Mouse (Mus musculus) intestine, embryonic 15.5 days (tissue): ENCODE results near the gene Macf1. TPM values are rescaled to one million over a fixed set of nuclear protein-coding genes. Genes with fewer than 3 reads are reported as not detected.
"Not testable (repeated sequence)": the region's sequence is repeated elsewhere in the genome, so short reads cannot be mapped to it uniquely, and the experiment has no call there.

Experiments used
- ATAC-seq: fragments of 200-750 bp; cut with Nextera tagmentation; 2 replicates; pipeline ENCODE4 v1.8.0; 2017; ENCODE audit warnings: moderate TSS enrichment, moderate library complexity
- H3K27ac ChIP-seq: fragments of 300-500 bp; sonication (generic); 2 replicates; pipeline ENCODE4 v1.5.1; 2015; ENCODE audit warnings: mild to moderate bottlenecking, inconsistent platforms
- H3K27me3 ChIP-seq: fragments of 300-500 bp; sonication (generic); replicated peaks from 2 replicates; pipeline ENCODE4 v1.6.1; 2015; ENCODE audit warnings: inconsistent platforms
- H3K36me3 ChIP-seq: fragments of 300-500 bp; sonication (generic); 2 replicates; pipeline ENCODE4 v1.6.1; 2015; ENCODE audit warnings: inconsistent platforms
- H3K4me1 ChIP-seq: fragments of 300-500 bp; sonication (generic); replicated peaks from 2 replicates; pipeline ENCODE4 v1.6.1; 2015; ENCODE audit warnings: inconsistent platforms
- H3K4me2 ChIP-seq: fragments of 300-500 bp; sonication (generic); replicated peaks from 2 replicates; pipeline ENCODE4 v1.6.1; 2015; ENCODE audit warnings: mild to moderate bottlenecking, inconsistent platforms
- H3K4me3 ChIP-seq: fragments of 300-500 bp; sonication (generic); replicated peaks from 2 replicates; pipeline ENCODE4 v1.5.1; 2015; ENCODE audit warnings: inconsistent platforms
- H3K9ac ChIP-seq: fragments of 300-500 bp; sonication (generic); 2 replicates; pipeline ENCODE4 v1.6.1; 2015; ENCODE audit warnings: inconsistent platforms
- H3K9me3 ChIP-seq: fragments of 300-500 bp; sonication (generic); 2 replicates; pipeline ENCODE4 v1.6.1; 2016; ENCODE audit warnings: inconsistent platforms
- WGBS: fragments of 180-500 bp; shearing (Covaris S2); methylation state at CpG from one replicate; pipeline ENCODE4 v1.1.7; 2015; 5-methylcytosine and 5-hydroxymethylcytosine counted together
- polyA plus RNA-seq: library from polyadenylated mRNA; unstranded; fragments of >200 nt; fragmentation: Nextera tagmentation; extraction: Ambion mirVana; gene quantifications from 2 replicates; pipeline ENCODE4 v1.2.1, GENCODE M21; 2015

Macf1 gene
- polyA plus RNA-seq, 1 experiment from 2014 or later = 28.0 TPM

DNA sequence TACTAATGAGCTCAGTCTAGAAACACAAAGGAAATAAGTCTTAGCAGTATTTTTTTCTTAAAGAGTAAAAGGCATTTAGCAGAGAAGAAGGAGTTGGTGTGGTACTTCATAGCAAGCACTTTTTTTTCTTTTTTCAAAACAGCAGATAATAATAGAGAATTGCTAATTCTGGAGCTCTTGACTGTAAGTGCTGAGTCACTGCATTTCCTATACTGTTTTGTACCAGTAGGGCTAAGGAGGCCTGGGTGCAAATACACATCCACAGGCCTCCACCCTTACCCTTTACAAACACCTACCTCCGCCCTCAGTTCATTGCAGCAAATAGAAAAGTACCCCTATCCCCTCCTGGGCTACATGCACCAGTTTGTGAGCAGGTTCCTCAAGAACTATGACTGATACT, 17.6 kb downstream of the Macf1 start:
- ATAC-seq = no peak
- WGBS = 82% methylated on average over 1 of the region's 1 CpGs
- H3K27ac ChIP-seq = no peak overlapping the region

DNA sequence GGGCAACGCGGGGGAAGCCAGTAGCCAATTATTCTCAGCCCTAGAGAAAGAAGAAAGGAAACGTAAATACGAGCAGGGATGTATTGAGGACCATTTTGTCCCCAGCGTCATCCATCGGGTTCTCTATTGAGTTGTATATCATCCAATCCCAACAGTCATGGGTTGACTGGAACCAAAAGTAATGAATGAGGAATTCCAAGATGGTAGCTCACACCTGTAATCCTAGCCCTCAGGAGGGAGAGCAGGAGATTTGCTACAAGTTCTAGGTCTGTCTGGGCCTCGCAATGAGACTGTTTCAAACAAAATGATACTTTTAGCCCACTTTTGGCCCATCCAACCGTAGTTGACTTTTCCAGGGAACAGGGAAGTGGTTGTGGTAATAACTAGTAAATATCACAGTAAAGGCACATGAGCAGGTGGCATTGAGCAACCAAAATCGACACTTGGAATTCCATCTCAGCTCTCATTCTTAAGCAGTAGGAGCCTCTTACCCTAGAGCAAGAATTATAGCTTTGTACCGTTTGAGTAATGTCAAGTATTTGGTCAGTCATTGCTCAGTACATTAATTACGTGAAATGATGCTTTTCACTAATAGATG, 18.4 kb downstream of the Macf1 start:
- Histone ChIP-seq H3K9me3 (no peaks in the 10 kb centered on the region), H3K27me3 (no peaks in the 10 kb centered on the region), H3K4me1 (peaks cover 26% of the 10 kb centered on the region), H3K27ac (peak overlapping the region; percentile 99), H3K4me3 (peak overlapping the region; percentile 98), H3K9ac (peak overlapping the region; percentile 96), H3K36me3 (no peaks in the 10 kb centered on the region), H3K4me2 (peak overlapping the region; percentile 89)
- 36% methylated on average over 11 of the region's 11 CpGs for WGBS
- no peak for ATAC-seq

More for the DNA sequence above, 17.6 kb downstream of the Macf1 start:
- Histone ChIP-seq H3K9me3 (no peaks in the 10 kb centered on the region), H3K36me3 (no peaks in the 10 kb centered on the region), H3K27me3 (no peaks in the 10 kb centered on the region), H3K4me2 (no peak overlapping the region), H3K4me1 (peaks cover 26% of the 10 kb centered on the region), H3K9ac (no peak overlapping the region), H3K4me3 (no peak overlapping the region)

DNA sequence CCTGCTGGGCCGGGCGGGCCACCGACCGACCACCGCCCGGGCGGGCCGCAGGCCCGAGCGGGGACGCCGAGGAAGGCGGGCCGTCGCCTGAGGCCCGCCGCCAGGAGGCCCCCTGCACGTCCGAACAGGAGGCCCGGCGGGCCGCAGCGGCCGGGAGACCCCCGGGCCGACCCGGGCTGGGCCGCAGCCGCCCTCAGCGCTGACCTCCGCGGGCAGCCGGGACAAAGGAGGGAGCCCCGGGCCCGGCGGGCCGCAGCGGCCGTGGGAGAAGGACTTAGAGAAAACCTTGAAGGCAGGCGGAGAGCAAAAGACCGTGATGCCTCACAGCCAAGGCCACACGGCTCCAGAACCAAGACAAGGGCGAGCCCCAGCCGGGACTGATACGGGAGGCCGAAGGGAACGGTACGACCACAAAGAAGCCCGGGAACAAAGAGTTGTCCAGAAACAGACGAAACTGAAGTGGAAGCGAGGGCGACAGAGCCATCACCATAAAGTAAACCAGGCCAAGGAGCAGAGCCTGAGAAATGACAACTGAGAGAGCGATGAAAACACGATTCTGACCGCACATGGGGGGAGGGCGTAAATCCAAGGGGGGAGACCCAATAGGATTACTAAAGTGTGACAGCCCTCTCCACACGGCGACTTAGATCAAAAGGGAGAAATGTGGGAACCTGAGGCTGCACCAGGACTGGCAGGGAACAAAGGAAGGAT, 19.1 kb downstream of the Macf1 start:
- Histone ChIP-seq H3K4me1 (peaks cover 26% of the 10 kb centered on the region), H3K27ac (peak overlapping the region; percentile 99), H3K9me3 (no peaks in the 10 kb centered on the region), H3K36me3 (no peaks in the 10 kb centered on the region), H3K9ac (peak overlapping the region; percentile 96), H3K27me3 (no peaks in the 10 kb centered on the region), H3K4me2 (peak overlapping the region; percentile 89), H3K4me3 (peak overlapping the region; percentile 98)
- peak; percentile 33 for ATAC-seq
- WGBS = under 1% methylated on average over 57 of the region's 58 CpGs

DNA sequence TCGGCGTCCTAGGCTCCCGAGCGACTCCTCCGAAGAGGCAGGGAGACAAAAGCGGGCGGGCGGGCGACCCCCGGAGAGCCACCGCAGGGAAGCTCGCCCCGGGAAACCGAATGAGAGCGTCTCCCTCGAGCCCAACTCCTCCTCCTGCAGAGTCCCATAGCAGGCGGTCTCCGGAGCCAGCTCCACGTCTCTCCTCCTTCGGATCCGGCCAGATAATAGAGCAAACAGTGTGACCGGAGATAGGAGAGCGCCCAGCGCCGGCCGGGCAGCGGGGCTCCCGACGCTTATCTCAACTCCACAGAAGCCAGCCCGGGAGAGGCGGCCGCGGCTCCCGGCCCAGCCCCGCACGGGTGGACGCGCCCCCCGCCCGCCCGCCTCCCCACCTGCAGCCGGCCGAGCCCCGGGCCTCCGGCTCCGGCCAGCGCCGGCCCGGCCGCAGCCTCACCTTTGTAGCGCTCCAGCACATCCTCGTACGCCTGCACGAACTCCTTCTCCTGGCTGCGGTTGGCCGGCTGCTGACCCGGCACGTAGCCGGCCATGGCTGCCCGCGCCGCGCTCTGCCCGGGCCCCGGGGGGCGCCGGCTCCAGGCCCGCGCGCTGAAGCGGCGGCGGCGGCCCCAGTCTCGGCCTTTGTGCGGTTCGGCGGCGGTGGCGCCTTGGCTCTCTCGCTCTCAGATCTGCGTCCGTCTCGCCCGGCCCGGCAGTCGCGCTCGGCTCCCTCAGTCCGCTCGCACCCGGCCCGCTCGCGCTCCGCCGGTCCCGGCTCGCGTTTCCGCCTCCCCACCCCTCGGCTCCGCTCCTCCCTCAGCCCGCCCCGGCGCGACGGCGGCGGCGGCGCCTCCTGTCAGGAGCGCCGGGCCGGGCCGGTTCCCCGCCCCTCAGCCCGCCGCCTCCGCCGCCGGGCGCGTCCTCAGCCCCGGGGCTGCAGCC, 19.9 kb downstream of the Macf1 start:
- WGBS = under 1% methylated on average over 104 of the region's 125 CpGs
- Histone ChIP-seq H3K9me3 (no peaks in the 10 kb centered on the region), H3K27me3 (no peaks in the 10 kb centered on the region), H3K4me3 (peak overlapping the region; percentile 98), H3K4me2 (peak overlapping the region; percentile 89), H3K36me3 (no peaks in the 10 kb centered on the region), H3K4me1 (peaks cover 26% of the 10 kb centered on the region), H3K27ac (peak overlapping the region; percentile 99), H3K9ac (peak overlapping the region; percentile 96)
- peak; percentile 90 for ATAC-seq

DNA sequence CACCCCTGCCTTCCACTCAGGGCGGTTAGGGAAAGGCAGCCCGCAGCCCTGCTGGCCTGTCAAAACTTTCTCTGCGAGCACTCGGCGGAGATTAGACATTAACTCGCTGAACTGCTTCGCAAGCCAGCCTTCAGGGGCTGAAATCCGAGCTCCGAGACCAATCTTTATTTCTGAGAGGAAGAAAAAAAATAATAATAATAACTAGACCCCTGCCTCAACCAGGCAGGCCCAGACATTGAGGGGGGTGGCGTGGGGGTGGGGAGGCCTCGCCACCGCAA, 20.5 kb downstream of the Macf1 start:
- H3K27ac ChIP-seq = peak overlapping the region; percentile 99
- H3K4me3 ChIP-seq = peak overlapping the region; percentile 98
- H3K27me3 ChIP-seq = no peaks in the 10 kb centered on the region
- no peaks in the 10 kb centered on the region for H3K36me3 ChIP-seq
- H3K9me3 ChIP-seq = no peaks in the 10 kb centered on the region
- peak; percentile 46 for ATAC-seq
- H3K9ac ChIP-seq = peak overlapping the region; percentile 96
- under 1% methylated on average over 12 of the region's 12 CpGs for WGBS
- H3K4me1 ChIP-seq = peaks cover 26% of the 10 kb centered on the region
- H3K4me2 ChIP-seq = peak overlapping the region; percentile 89

DNA sequence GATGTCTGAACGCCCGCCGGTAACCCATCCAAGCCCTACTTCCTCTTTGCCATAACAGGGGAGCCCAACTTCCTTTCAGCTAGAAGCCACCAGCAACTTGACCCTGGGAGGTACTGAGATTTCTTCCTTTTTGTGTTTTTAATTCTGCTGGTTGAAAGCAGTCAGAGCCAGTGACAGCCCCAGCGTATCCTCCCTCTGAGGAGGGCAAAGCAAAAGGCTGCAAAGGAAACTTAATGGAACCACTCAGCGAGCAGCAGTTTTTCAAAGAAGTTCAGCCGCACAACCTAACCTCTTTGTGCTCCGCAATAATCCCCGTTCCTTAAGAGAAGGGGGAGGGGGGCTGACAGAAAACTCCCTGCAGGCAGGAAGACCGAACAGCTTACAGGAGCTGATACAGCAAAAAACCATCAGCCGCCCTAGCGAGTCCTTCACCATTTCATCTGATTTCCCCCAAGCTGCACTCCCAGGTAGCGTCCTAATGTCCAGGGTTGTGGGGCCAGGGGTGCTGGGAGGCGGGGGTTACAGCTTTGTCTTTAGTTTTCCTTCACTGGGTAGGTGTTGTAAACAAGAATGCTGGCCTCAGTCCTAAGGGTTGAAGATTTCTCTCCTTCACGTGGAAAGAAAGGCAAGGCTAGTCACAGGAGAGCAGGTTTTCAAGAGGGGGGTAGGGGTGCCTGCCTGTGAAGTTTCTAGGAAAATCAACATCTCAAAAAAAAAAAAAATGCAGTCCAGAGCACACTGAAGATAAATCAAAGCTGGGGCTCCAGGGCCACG, 21.1 kb downstream of the Macf1 start:
- Histone ChIP-seq H3K4me2 (peak overlapping the region; percentile 89), H3K36me3 (no peaks in the 10 kb centered on the region), H3K27me3 (no peaks in the 10 kb centered on the region), H3K9ac (peak overlapping the region; percentile 96), H3K9me3 (no peaks in the 10 kb centered on the region), H3K4me3 (peak overlapping the region; percentile 98), H3K27ac (peak overlapping the region; percentile 99), H3K4me1 (peaks cover 26% of the 10 kb centered on the region)
- ATAC-seq = no peak
- WGBS = 7% methylated on average over 15 of the region's 15 CpGs

DNA sequence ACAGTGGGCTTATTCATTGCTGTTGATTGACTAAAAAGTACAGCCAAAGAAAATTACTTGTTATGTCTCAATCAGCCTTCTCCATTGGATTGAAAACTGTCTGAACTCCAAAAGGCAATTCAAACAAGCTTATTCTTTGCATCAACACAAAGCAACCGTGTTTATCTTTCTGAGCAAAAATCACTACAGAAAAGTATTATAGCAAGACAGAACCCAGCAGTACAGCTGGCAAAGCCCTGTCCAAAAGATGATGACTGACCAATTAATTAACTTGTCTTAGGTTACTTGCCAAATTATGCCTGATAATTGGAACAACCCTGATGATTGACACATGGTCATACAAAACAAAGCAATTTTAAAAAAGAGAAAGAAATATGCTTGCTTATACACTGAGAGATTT, 26.0 kb downstream of the Macf1 start:
- Histone ChIP-seq H3K27me3 (no peaks in the 10 kb centered on the region), H3K9ac (no peak overlapping the region), H3K27ac (no peak overlapping the region), H3K4me1 (peaks cover 12% of the 10 kb centered on the region), H3K36me3 (no peaks in the 10 kb centered on the region), H3K9me3 (no peaks in the 10 kb centered on the region), H3K4me3 (no peak overlapping the region), H3K4me2 (no peak overlapping the region)
- 80% methylated on average over 1 of the region's 1 CpGs for WGBS
- ATAC-seq = no peak

DNA sequence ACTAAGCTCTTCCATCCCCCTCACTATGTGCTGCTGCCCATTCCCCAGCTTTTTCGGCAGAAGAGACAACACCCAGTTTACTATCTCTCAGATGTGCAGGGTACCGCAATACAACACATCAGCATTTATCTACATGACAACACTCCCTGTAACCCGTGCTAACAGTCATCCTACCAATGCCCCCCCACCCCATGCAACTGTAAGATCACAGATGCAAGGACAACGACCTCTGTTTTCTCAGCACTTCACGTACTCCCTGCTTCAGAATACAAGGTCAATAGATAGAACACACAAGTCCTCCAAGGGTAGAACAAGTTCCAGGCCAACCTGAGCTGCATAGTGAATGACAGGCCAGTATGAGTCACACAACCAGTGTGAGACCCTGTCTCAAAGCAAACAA, 28.9 kb downstream of the Macf1 start:
- 82% methylated on average over 5 of the region's 5 CpGs for WGBS
- Histone ChIP-seq H3K27me3 (no peaks in the 10 kb centered on the region), H3K36me3 (no peaks in the 10 kb centered on the region), H3K4me2 (no peak overlapping the region), H3K4me1 (no peaks in the 10 kb centered on the region), H3K9me3 (no peaks in the 10 kb centered on the region), H3K27ac (no peak overlapping the region), H3K9ac (no peak overlapping the region), H3K4me3 (no peak overlapping the region)
- ATAC-seq = no peak

DNA sequence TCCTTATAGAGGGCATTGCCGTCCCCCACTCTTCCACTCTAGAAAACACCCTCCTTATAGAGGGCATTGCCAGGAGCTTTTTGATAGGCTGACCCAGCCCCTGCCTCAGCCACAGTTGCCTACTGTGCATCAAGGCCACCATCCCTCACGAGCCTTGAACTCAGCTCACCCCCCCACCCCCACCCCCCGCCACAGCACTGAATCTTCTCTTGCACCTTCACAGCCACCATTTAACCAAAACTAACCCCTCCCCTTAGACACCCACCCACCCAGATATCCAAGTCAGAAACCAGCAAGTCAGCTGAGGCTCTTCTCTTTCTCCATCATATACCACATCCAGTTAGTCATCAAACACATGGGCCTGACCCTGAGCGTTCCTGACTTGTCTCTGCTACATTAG, 29.6 kb downstream of the Macf1 start:
- Histone ChIP-seq H3K27me3 (no peaks in the 10 kb centered on the region), H3K4me2 (no peak overlapping the region), H3K9me3 (no peaks in the 10 kb centered on the region), H3K9ac (no peak overlapping the region), H3K4me1 (no peaks in the 10 kb centered on the region), H3K4me3 (no peak overlapping the region), H3K36me3 (no peaks in the 10 kb centered on the region), H3K27ac (no peak overlapping the region)
- no peak for ATAC-seq
- WGBS = 90% methylated on average over 4 of the region's 4 CpGs

DNA sequence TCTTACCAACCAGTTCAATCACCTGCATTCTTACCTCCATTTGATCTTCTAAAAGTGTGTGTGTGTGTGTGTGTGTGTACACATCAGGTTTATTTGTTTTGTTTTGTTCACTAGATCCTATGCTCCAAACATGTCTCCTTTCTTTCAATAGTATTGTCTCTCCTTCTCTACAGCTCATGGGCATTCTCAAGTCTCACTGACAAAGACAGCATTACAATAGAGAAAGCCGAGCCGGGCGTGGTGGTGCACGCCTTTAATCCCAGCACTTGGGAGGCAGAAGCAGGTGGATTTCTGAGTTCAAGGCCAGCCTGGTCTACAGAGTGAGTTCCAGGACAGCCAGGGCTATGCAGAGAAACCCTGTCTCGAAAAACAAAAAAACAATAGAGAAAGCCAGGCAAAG, 30.7 kb downstream of the Macf1 start:
- 92% methylated on average over 5 of the region's 5 CpGs for WGBS
- H3K9me3 ChIP-seq, ATAC-seq, H3K27ac ChIP-seq, H3K36me3 ChIP-seq, H3K4me2 ChIP-seq, H3K9ac ChIP-seq, H3K27me3 ChIP-seq, H3K4me3 ChIP-seq, H3K4me1 ChIP-seq: not testable (repeated sequence)

DNA sequence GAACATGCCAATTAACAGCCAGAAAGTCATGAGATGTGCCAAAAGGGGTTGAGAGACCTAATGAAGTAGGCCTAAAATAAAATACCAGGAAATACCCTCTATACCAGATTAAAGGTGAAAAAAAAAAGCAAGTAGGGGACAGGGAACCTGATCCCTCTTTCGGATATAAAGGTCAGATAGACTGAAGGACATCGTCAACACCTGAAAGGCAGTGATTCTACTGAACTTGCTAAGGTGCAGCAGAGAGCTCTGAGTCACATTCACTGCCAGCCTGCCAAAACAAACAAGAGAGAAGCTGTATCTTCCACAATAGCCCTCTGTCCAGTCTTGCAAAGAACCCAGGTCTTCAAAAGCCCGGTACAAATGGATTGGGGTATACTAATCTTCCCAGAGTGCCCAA, 32.0 kb downstream of the Macf1 start:
- Histone ChIP-seq H3K27me3 (no peaks in the 10 kb centered on the region), H3K9ac (no peak overlapping the region), H3K4me2 (no peak overlapping the region), H3K4me1 (no peaks in the 10 kb centered on the region; the same call in 1 of the 2 replicates), H3K27ac (no peak overlapping the region), H3K4me3 (no peak overlapping the region), H3K9me3 (no peaks in the 10 kb centered on the region), H3K36me3 (no peaks in the 10 kb centered on the region)
- ATAC-seq = no peak
- 51% methylated on average over 3 of the region's 3 CpGs for WGBS

DNA sequence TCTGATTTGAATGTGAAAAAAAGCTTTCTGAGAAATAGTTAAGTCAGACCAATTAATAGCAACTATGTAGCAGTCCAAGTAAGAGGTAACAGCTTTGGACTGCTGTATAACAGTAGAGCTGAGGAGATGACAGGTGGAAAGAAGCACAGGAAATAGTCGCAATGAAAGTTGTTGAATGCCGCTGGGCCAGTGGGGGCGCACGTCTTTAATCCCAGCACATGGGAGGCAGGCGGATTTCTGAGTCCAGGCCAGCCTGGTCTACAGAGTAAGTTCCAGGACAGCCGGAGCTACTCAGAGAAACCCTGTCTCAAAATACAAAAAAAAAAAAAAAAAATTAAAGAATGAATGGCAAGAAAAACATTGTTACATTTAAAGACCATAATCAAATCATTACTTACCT, 35.0 kb downstream of the Macf1 start:
- Histone ChIP-seq H3K9me3 (no peaks in the 10 kb centered on the region), H3K27ac (no peak overlapping the region), H3K4me1 (no peaks in the 10 kb centered on the region; the same call in 1 of the 2 replicates), H3K36me3 (no peaks in the 10 kb centered on the region), H3K9ac (no peak overlapping the region), H3K4me2 (no peak overlapping the region), H3K27me3 (no peaks in the 10 kb centered on the region), H3K4me3 (no peak overlapping the region)
- no peak for ATAC-seq
- WGBS = 91% methylated on average over 6 of the region's 6 CpGs
